Mouse (Mus musculus): ENCODE data around the gene Arid3a. TPM values are rescaled to one million over a fixed set of nuclear protein-coding genes. Genes with fewer than 3 reads are reported as not detected.

The Arid3a gene
- total and polyA plus RNA-seq, 3 experiments = 11.8 to 17.2 TPM; not detected in 1

DNA sequence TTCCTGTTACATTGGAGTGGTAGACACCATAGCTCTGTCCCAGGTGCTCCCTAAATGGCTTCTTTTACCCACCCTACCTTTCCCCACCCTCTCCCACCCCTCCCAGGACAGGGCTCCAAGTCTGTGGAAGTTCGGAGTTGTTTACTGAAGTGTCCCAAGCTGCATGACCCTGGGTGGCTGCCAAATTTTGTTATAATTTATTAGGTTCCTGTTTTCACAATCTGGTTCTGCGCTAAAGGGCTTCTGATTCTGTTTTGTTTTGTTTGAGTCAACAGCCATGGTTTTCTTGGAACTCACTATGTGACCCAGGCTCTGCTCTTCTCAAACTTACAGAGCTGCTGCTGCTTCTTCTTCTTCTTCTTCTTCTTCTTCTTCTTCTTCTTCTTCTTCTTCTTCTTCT, 37.5 kb upstream of the Arid3a start:
- DNase-seq (ENCODE audit: low read depth, low spot score) = peak; percentile 87
- H3K27me3 ChIP-seq (ENCODE audit: control insufficient read depth in 1 of 2, insufficient read depth in 2 of 2, low read length in 2 of 2) = no peaks in the 10 kb centered on the region
- H3K9me3 ChIP-seq (replicated peaks; ENCODE audit: insufficient read depth, low read length) = no peaks in the 10 kb centered on the region
- H3K36me3 ChIP-seq (ENCODE audit: control insufficient read depth in 1 of 2, insufficient read depth in 2 of 2, low read length in 2 of 2) = no peaks in the 10 kb centered on the region
- H3K9ac ChIP-seq (ENCODE audit: control insufficient read depth, low read depth, low read length, poor library complexity, severe bottlenecking) = no peak overlapping the region
- H3K27ac ChIP-seq (ENCODE audit: control insufficient read depth, low read depth, low read length) = no peak overlapping the region
- TF ChIP-seq USF1 (IDR thresholded peaks at IDR 0.05; ENCODE audit: low read depth, low read length) (no peak), RCOR1 (IDR thresholded peaks at IDR 0.05; ENCODE audit: low read depth, low read length) (peak; percentile 82)
- H3K79me2 ChIP-seq (ENCODE audit: control insufficient read depth, insufficient read depth, low read length, poor library complexity) = no peaks in the 10 kb centered on the region
- peaks cover 0 to 2% of the 10 kb centered on the region in 2 experiments; a peak in 1 of 4 replicates for H3K4me1 ChIP-seq (ENCODE audit: control insufficient read depth in 1 of 2, insufficient read depth in 2 of 2, low read length in 2 of 2)
- no peak overlapping the region for H3K4me3 ChIP-seq (ENCODE audit: control insufficient read depth in 1 of 2, insufficient read depth in 1 of 2, low read depth in 2 of 2, low read length in 2 of 2)

DNA sequence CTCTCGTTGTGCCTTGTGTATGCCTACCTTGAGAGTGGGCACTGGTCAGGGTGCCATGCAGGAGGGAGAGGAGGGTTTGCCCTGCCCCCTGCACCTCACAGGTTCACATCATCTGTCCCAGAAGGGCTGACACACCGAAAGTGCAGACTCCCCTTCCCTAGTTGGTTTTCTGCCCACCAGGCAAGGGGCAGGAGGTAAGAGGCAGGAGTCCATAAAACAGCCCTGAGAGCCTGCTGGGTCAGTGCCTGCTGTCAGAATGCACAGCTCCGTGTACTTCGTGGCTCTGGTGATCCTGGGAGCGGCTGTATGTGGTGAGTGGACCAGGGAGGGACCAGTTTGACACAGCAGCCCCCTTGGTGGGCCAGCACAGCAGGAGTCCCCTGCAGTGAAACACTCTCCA, 36.2 kb upstream of the Arid3a start, which contains the start of gene Cfd:
Cfd (plus strand) TSS at position 184 of the 400 bp plus-strand sequence.
- Histone ChIP-seq H3K79me2 (ENCODE audit: control insufficient read depth, insufficient read depth, low read length, poor library complexity) (no peaks in the 10 kb centered on the region), H3K27ac (ENCODE audit: control insufficient read depth, low read depth, low read length) (no peak within 1 kb of the TSS), H3K4me3 (ENCODE audit: control insufficient read depth in 1 of 2, insufficient read depth in 1 of 2, low read depth in 2 of 2, low read length in 2 of 2) (no peak within 1 kb of the TSS), H3K36me3 (ENCODE audit: control insufficient read depth in 1 of 2, insufficient read depth in 2 of 2, low read length in 2 of 2) (no peaks in the 10 kb centered on the region), H3K9me3 (replicated peaks; ENCODE audit: insufficient read depth, low read length) (no peaks in the 10 kb centered on the region), H3K9ac (ENCODE audit: control insufficient read depth, low read depth, low read length, poor library complexity, severe bottlenecking) (no peak within 1 kb of the TSS), H3K4me1 (ENCODE audit: control insufficient read depth in 1 of 2, insufficient read depth in 2 of 2, low read length in 2 of 2) (no peaks in the 10 kb centered on the region; a peak in 1 of 4 replicates), H3K27me3 (ENCODE audit: control insufficient read depth in 1 of 2, insufficient read depth in 2 of 2, low read length in 2 of 2) (no peaks in the 10 kb centered on the region)
- TF ChIP-seq MAX (IDR thresholded peaks at IDR 0.05; ENCODE audit: low read length) (no peak), RAD21 (IDR thresholded peaks at IDR 0.05; ENCODE audit: low read depth, low read length) (no peak), POLR2A (IDR thresholded peaks at IDR 0.05; ENCODE audit: control insufficient read depth in 1 of 2, insufficient read depth in 1 of 2, low read depth in 1 of 2, low read length in 2 of 2, poor library complexity in 1 of 2) (no peak), CTCF (IDR thresholded peaks at IDR 0.05 in 2 of 3, conservative IDR thresholded peaks at IDR 0.05 in 1 of 3; ENCODE audit: control insufficient read depth in 1 of 3, insufficient read depth in 1 of 3, low read depth in 2 of 3, low read length in 3 of 3, poor library complexity in 1 of 3, severe bottlenecking in 1 of 3) (no peak), MAFK (IDR thresholded peaks at IDR 0.05; ENCODE audit: borderline replicate concordance, low read depth, low read length) (no peak), ELF1 (IDR thresholded peaks at IDR 0.05; ENCODE audit: low read depth, low read length) (no peak), MEF2A (IDR thresholded peaks at IDR 0.05; ENCODE audit: extremely low read depth, insufficient replicate concordance, low read depth, low read length, poor library complexity, severe bottlenecking) (no peak), ETS1 (IDR thresholded peaks at IDR 0.05; ENCODE audit: low read depth, low read length) (no peak), POLR2AphosphoS2 (IDR thresholded peaks at IDR 0.05; ENCODE audit: low read length) (no peak), JUND (IDR thresholded peaks at IDR 0.05; ENCODE audit: low read depth, low read length) (no peak), HCFC1 (IDR thresholded peaks at IDR 0.05; ENCODE audit: low read depth, low read length) (no peak), CHD1 (IDR thresholded peaks at IDR 0.05; ENCODE audit: low read depth, low read length) (no peak), TBP (IDR thresholded peaks at IDR 0.05; ENCODE audit: low read depth, low read length) (no peak), TAL1 (IDR thresholded peaks at IDR 0.05; ENCODE audit: low read length) (no peak)
- no peak for DNase-seq (ENCODE audit: low read depth, low spot score)
